Mouse (Mus musculus): ENCODE data around the gene Sepsecs.

Gene Sepsecs

GRCm38 (mm10) chr5:52643947-52644840 is 25.3 kb downstream of the Sepsecs start:
- no peak for DNase-seq (ENCODE audit: low spot score)

- no peak for DNase-seq (ENCODE audit: low spot score)
Observed at GRCm38 (mm10) chr5:52641736-52642135, 27.8 kb downstream of the Sepsecs start.

- no peak for DNase-seq (ENCODE audit: low spot score)
Observed at GRCm38 (mm10) chr5:52638916-52639315, 30.6 kb downstream of the Sepsecs start.

- DNase-seq (ENCODE audit: low spot score): no peak
Observed at GRCm38 (mm10) chr5:52638006-52638405, 31.5 kb downstream of the Sepsecs start.

- DNase-seq (ENCODE audit: low spot score): no peak
Observed at GRCm38 (mm10) chr5:52636923-52637322, 32.6 kb downstream of the Sepsecs start.

- no peak for DNase-seq (ENCODE audit: low spot score)
Observed at GRCm38 (mm10) chr5:52636025-52636755, 33.3 kb downstream of the Sepsecs start.

- DNase-seq (ENCODE audit: low spot score): peak; percentile 55
Observed at GRCm38 (mm10) chr5:52634017-52634416, 35.5 kb downstream of the Sepsecs start.

GRCm38 (mm10) chr5:52630541-52630940 is 39.0 kb downstream of the Sepsecs start:
- DNase-seq (ENCODE audit: low spot score): no peak

GRCm38 (mm10) chr5:52629214-52629613 is 40.3 kb downstream of the Sepsecs start:
- DNase-seq (ENCODE audit: low spot score): no peak

GRCm38 (mm10) chr5:52628783-52629182 is 40.7 kb downstream of the Sepsecs start:
- no peak for DNase-seq (ENCODE audit: low spot score)

- DNase-seq (ENCODE audit: low spot score): no peak
Observed at GRCm38 (mm10) chr5:52627713-52628112, 41.8 kb downstream of the Sepsecs start.

- no peak for DNase-seq (ENCODE audit: low spot score)
Observed at GRCm38 (mm10) chr5:52626092-52626491, 43.4 kb downstream of the Sepsecs start.

- DNase-seq (ENCODE audit: low spot score): no peak
Observed at GRCm38 (mm10) chr5:52624956-52625355, 44.6 kb downstream of the Sepsecs start.

GRCm38 (mm10) chr5:52623099-52623498 is 46.4 kb downstream of the Sepsecs start:
- DNase-seq (ENCODE audit: low spot score): no peak

- no peak for DNase-seq (ENCODE audit: low spot score)
Observed at GRCm38 (mm10) chr5:52618348-52619270, 50.9 kb downstream of the Sepsecs start.

- no peak for DNase-seq (ENCODE audit: low spot score)
Observed at GRCm38 (mm10) chr5:52617711-52618347, 51.7 kb downstream of the Sepsecs start.

- peak; percentile 19 for DNase-seq (ENCODE audit: low spot score)
Observed at GRCm38 (mm10) chr5:52616549-52616948, 53.0 kb downstream of the Sepsecs start.

- DNase-seq (ENCODE audit: low spot score): no peak
Observed at GRCm38 (mm10) chr5:52615421-52615820, 54.1 kb downstream of the Sepsecs start.

GRCm38 (mm10) chr5:52614686-52615085 is 54.8 kb downstream of the Sepsecs start:
- DNase-seq (ENCODE audit: low spot score): no peak

- no peak for DNase-seq (ENCODE audit: low spot score)
Observed at GRCm38 (mm10) chr5:52612776-52613175, 56.7 kb downstream of the Sepsecs start.

GRCm38 (mm10) chr5:52611315-52611895 is 58.1 kb downstream of the Sepsecs start:
- no peak for DNase-seq (ENCODE audit: low spot score)

Data from lung, postnatal 25 days (tissue).